Mouse (Mus musculus) adrenal gland, adult (tissue): ENCODE data around the gene Nmd3.

Experiments used
- DNase-seq, 2 experiments: peaks; one replicate each; pipeline ENCODE4 v3.0.0; 2022 to 2023; ENCODE audit warnings: low spot score in 1 of 2; ENCODE audit not compliant: inconsistent age in 2 of 2

Gene Nmd3

GRCm38 (mm10) chr3:69721814-69722186 lies at the start of gene Nmd3:
Nmd3 (plus strand) TSS chr3:69721985.
- DNase-seq: peak; percentile 91 to 96

- DNase-seq: no peak
These were observed 48.4 kb upstream of the Nmd3 start for GRCm38 (mm10) chr3:69673351-69673750.

GRCm38 (mm10) chr3:69674206-69674605 lies 47.6 kb upstream of the Nmd3 start:
- DNase-seq: no peak

GRCm38 (mm10) chr3:69689791-69690190 lies 32.0 kb upstream of the Nmd3 start:
- DNase-seq: no peak

GRCm38 (mm10) chr3:69690939-69691338 lies 30.8 kb upstream of the Nmd3 start:
- no peak for DNase-seq

GRCm38 (mm10) chr3:69699851-69700500 lies 21.8 kb upstream of the Nmd3 start:
- DNase-seq: no peak

- DNase-seq: peak in 1 of 2 experiments; percentile 64
These were observed 19.9 kb upstream of the Nmd3 start for GRCm38 (mm10) chr3:69701905-69702304.

- DNase-seq: no peak
These were observed 19.4 kb upstream of the Nmd3 start for GRCm38 (mm10) chr3:69702421-69702820.

- no peak for DNase-seq
These were observed 12.5 kb upstream of the Nmd3 start for GRCm38 (mm10) chr3:69709043-69709929.

- DNase-seq: no peak
These were observed 9.7 kb upstream of the Nmd3 start for GRCm38 (mm10) chr3:69711907-69712600.

GRCm38 (mm10) chr3:69717476-69717875 lies 4.3 kb upstream of the Nmd3 start:
- DNase-seq: no peak

GRCm38 (mm10) chr3:69722187-69722867 lies 542 bp downstream of the Nmd3 start:
- DNase-seq: peak; percentile 65 to 87

GRCm38 (mm10) chr3:69723161-69723560 lies 1.4 kb downstream of the Nmd3 start:
- DNase-seq: peak in 1 of 2 experiments; percentile 43

GRCm38 (mm10) chr3:69730930-69731329 lies 9.1 kb downstream of the Nmd3 start:
- no peak for DNase-seq

GRCm38 (mm10) chr3:69733939-69734338 lies 12.2 kb downstream of the Nmd3 start:
- DNase-seq: no peak

GRCm38 (mm10) chr3:69755192-69755591 lies 33.4 kb downstream of the Nmd3 start:
- DNase-seq: no peak

GRCm38 (mm10) chr3:69755968-69756367 lies 34.2 kb downstream of the Nmd3 start:
- DNase-seq: no peak

GRCm38 (mm10) chr3:69756499-69756898 lies 34.7 kb downstream of the Nmd3 start:
- peak; percentile 26 to 88 for DNase-seq

GRCm38 (mm10) chr3:69757456-69757855 lies 35.7 kb downstream of the Nmd3 start:
- DNase-seq: no peak

- peak in 1 of 2 experiments; percentile 16 for DNase-seq
These were observed 38.3 kb downstream of the Nmd3 start for GRCm38 (mm10) chr3:69760081-69760480.

- no peak for DNase-seq
These were observed 39.4 kb downstream of the Nmd3 start for GRCm38 (mm10) chr3:69761195-69761594.
